Mouse (Mus musculus): Measurements from ENCODE around the gene Defb9.
"Not testable (repeated sequence)": the region's sequence is repeated elsewhere in the genome, so short reads cannot be mapped to it uniquely, and the experiment has no call there.

The Defb9 gene

GRCm38 (mm10) chr8:21885321-21885720, at the start of gene Defb9:
TSS of gene Defb9 (minus strand) at chr8:21885421.
- not testable (repeated sequence) for DNase-seq (ENCODE audit: low read depth, low spot score)

- no peak for DNase-seq (ENCODE audit: low read depth, low spot score)
Measured at GRCm38 (mm10) chr8:21932610-21933009, 47.4 kb upstream of the Defb9 start, which contains the start of gene Defb15. TSS of gene Defb15 (minus strand) at chr8:21932710.

DNA sequence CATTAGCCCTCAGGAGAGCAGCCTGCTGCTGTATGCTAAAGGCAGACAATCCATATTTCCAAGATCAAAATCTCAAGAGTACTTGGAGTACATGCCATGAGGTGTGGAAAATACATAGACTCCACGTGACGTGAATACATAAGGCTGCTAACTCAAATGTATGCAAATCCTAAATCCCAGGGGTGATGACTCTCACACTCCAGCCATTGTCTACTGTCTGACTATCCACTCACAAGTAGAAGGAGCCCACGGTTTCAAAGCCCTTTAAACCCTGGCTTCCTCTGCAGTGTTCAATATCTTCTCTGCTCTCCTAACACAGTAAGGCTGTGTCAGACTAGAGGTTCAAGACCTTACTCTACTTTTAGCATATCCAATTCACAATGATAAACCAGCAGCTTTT, 45.5 kb upstream of the Defb9 start:
- not testable (repeated sequence) for DNase-seq (ENCODE audit: low read depth, low spot score)

- DNase-seq (ENCODE audit: low read depth, low spot score): no peak
Measured at GRCm38 (mm10) chr8:21915625-21916024, 30.4 kb upstream of the Defb9 start.

- no peak for DNase-seq (ENCODE audit: low read depth, low spot score)
Measured at GRCm38 (mm10) chr8:21912554-21912953, 27.3 kb upstream of the Defb9 start.

GRCm38 (mm10) chr8:21911931-21912330, 26.7 kb upstream of the Defb9 start:
- DNase-seq (ENCODE audit: low read depth, low spot score): no peak

DNA sequence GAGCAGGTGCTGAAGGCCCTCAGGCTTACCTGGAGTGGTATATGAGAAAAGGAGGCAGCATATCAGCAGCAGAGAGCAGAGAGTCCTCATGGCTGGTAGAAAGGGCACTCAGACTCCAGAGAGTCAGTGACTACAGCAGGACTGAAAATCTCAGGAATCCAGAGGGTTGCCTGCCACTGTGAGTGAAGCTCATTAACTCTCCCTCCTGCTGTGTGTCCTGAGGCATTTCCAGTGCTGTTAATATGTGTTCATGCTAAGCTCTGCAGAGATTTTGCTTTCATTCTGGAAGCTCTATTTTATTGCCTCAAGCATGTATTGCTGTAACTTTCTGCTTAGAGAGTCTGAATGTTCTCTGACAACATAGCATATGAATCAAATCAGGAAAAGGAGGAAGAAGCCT, 21.1 kb upstream of the Defb9 start, which contains the start of gene Defb11:
Gene Defb11, minus strand, starts transcription at position 123 of the 400 bp plus-strand sequence.
- not testable (repeated sequence) for DNase-seq (ENCODE audit: low read depth, low spot score)

DNA sequence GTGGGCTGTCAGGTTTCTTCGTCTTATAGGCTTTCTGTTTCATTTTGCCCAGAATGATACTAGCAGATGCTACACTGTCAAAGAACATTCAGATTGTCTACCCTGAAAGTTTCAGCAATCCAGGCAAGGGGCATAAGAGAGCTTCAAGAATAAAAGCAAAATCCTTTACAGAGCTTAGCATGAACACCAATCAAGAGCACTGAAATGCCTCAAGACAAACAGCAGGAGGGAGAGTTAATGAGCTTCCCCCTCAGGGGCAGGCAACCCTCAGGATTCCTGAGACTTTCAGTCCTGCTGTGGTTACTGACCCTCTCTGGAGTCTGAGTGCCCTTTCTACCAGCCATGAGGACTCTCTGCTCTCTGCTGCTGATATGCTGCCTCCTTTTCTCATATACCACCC, 26.6 kb downstream of the Defb9 start, which contains the start of gene Defb10:
Gene Defb10, plus strand, starts transcription at position 316 of the 400 bp plus-strand sequence.
- not testable (repeated sequence) for DNase-seq (ENCODE audit: low read depth, low spot score)
